Mouse (Mus musculus) heart, embryonic 14.5 days (tissue): Measurements from ENCODE around the gene Pdgfd. TPM values are rescaled to one million over a fixed set of nuclear protein-coding genes. Genes with fewer than 3 reads are reported as not detected.

Experiments used
- ATAC-seq: fragments of 200-750 bp; cut with Nextera tagmentation; 2 replicates; pipeline ENCODE4 v1.8.0; 2017; ENCODE audit warnings: low read depth, moderate TSS enrichment; ENCODE audit not compliant: insufficient number of reproducible peaks, insufficient read depth, low FRiP score
- H3K27ac ChIP-seq, 2 experiments: fragments of 200-500 bp in 1 of 2; fragments of 300-500 bp in 1 of 2; sonication (generic) in 1 of 2; replicated peaks in 1 of 2; 2 replicates each; pipeline ENCODE4 v1.5.1; 2012 to 2014; ENCODE audit warnings: low read depth in 2 of 2, low read length in 2 of 2, control low read depth in 1 of 2, mild to moderate bottlenecking in 1 of 2, mixed read lengths in 1 of 2; ENCODE audit not compliant: control insufficient read depth in 1 of 2, insufficient read depth in 1 of 2
- H3K27me3 ChIP-seq: fragments of 300-500 bp; sonication (generic); 2 replicates; pipeline ENCODE4 v1.6.1; 2014; ENCODE audit warnings: mild to moderate bottlenecking, low read length, control low read depth; ENCODE audit not compliant: control insufficient read depth, insufficient read depth
- H3K36me3 ChIP-seq: fragments of 300-500 bp; sonication (generic); 2 replicates; pipeline ENCODE4 v1.6.1; 2014; ENCODE audit warnings: mild to moderate bottlenecking, control low read depth, low read length, mixed read lengths; ENCODE audit not compliant: control insufficient read depth, insufficient read depth
- H3K4me1 ChIP-seq, 2 experiments: fragments of 200-500 bp in 1 of 2; fragments of 300-500 bp in 1 of 2; sonication (generic) in 1 of 2; 2 replicates each; pipeline ENCODE4 v1.6.1; 2012 to 2014; ENCODE audit warnings: low read length in 2 of 2, control low read depth in 1 of 2, mixed read lengths in 1 of 2; ENCODE audit not compliant: control insufficient read depth in 2 of 2, insufficient read depth in 2 of 2
- H3K4me2 ChIP-seq: fragments of 300-500 bp; sonication (generic); 2 replicates; pipeline ENCODE4 v1.6.1; 2014; ENCODE audit warnings: mild to moderate bottlenecking, low read length
- H3K4me3 ChIP-seq, 2 experiments: fragments of 200-500 bp in 1 of 2; fragments of 300-500 bp in 1 of 2; sonication (generic) in 1 of 2; 2 replicates each; pipeline ENCODE4 v1.5.1; 2012 to 2014; ENCODE audit warnings: low read length in 2 of 2, mild to moderate bottlenecking in 2 of 2, control low read depth in 1 of 2, low read depth in 1 of 2, moderate library complexity in 1 of 2; ENCODE audit not compliant: control insufficient read depth in 1 of 2, insufficient read depth in 1 of 2
- H3K9ac ChIP-seq: fragments of 300-500 bp; sonication (generic); 2 replicates; pipeline ENCODE4 v1.6.1; 2014; ENCODE audit warnings: mild to moderate bottlenecking, low read length
- H3K9me3 ChIP-seq: fragments of 300-500 bp; sonication (generic); 2 replicates; pipeline ENCODE4 v1.6.1; 2016; ENCODE audit warnings: low read length, control low read depth; ENCODE audit not compliant: control insufficient read depth
- WGBS: fragments of 180-500 bp; shearing (Covaris S2); extraction: QIAGEN DNeasy Blood & Tissue Kit; methylation state at CpG from one replicate; pipeline ENCODE4 v1.1.7; 2014; 5-methylcytosine and 5-hydroxymethylcytosine counted together
- polyA plus RNA-seq: library from polyadenylated mRNA; unstranded; fragments of >200 nt; fragmentation: Nextera tagmentation; extraction: Ambion mirVana; gene quantifications from 2 replicates; pipeline ENCODE4 v1.2.1, GENCODE M21; 2014

Gene Pdgfd
- polyA plus RNA-seq, result 8.3 and 9.9 TPM in 2 replicates

- Histone ChIP-seq H3K36me3 (no peaks in the 10 kb centered on the region), H3K4me2 (peak within 1 kb of the TSS; percentile 87), H3K4me1 (peaks cover 0 to 8% of the 10 kb centered on the region in 2 experiments; a peak in 3 of 4 replicates), H3K9ac (peak within 1 kb of the TSS; percentile 74), H3K4me3 (peak within 1 kb of the TSS; percentile 53 to 59), H3K27me3 (no peaks in the 10 kb centered on the region), H3K27ac (peak within 1 kb of the TSS; percentile 41 to 66; a peak in 3 of 4 replicates), H3K9me3 (no peaks in the 10 kb centered on the region)
- WGBS, result 1% methylated on average over 32 of the region's 32 CpGs
- peak; percentile 81 for ATAC-seq
Observed at GRCm38 (mm10) chr9:6168391-6169037, at the start of gene Pdgfd. TSS of gene Pdgfd (plus strand) at chr9:6168584.

GRCm38 (mm10) chr9:6169038-6169431 is 651 bp downstream of the Pdgfd start:
- Histone ChIP-seq H3K27me3 (no peaks in the 10 kb centered on the region), H3K4me3 (peak overlapping the region; percentile 53 to 59), H3K36me3 (no peaks in the 10 kb centered on the region), H3K4me1 (peaks cover 0 to 8% of the 10 kb centered on the region in 2 experiments; a peak in 3 of 4 replicates), H3K9me3 (no peaks in the 10 kb centered on the region), H3K4me2 (peak overlapping the region; percentile 87), H3K9ac (peak overlapping the region; percentile 74), H3K27ac (peak overlapping the region in 1 of 2 experiments; percentile 66; a peak in 1 of 4 replicates)
- WGBS, result 30% methylated on average over 3 of the region's 3 CpGs
- 0 out of 2 replicates have a peak, but pooled peaks have one; percentile 59 for ATAC-seq

- no peaks in the 10 kb centered on the region for H3K36me3 ChIP-seq
- peaks cover 0 to 8% of the 10 kb centered on the region in 2 experiments; a peak in 3 of 4 replicates for H3K4me1 ChIP-seq
- no peak for ATAC-seq
- no peak overlapping the region for H3K27ac ChIP-seq
- H3K9me3 ChIP-seq, result no peaks in the 10 kb centered on the region
- no peak overlapping the region for H3K4me3 ChIP-seq
- no peaks in the 10 kb centered on the region for H3K27me3 ChIP-seq
- no peak overlapping the region for H3K9ac ChIP-seq
- WGBS, result 76% methylated on average over 9 of the region's 9 CpGs
- H3K4me2 ChIP-seq, result no peak overlapping the region
Observed at GRCm38 (mm10) chr9:6170962-6171361, 2.6 kb downstream of the Pdgfd start.

GRCm38 (mm10) chr9:6173276-6173675 is 4.9 kb downstream of the Pdgfd start:
- Histone ChIP-seq H3K4me1 (peaks cover 0 to 8% of the 10 kb centered on the region in 2 experiments; a peak in 2 of 4 replicates), H3K9me3 (no peaks in the 10 kb centered on the region), H3K27ac (no peak overlapping the region), H3K4me3 (no peak overlapping the region), H3K27me3 (no peaks in the 10 kb centered on the region), H3K36me3 (no peaks in the 10 kb centered on the region), H3K9ac (no peak overlapping the region), H3K4me2 (no peak overlapping the region)
- ATAC-seq, result no peak
- WGBS, result 82% methylated on average over 1 of the region's 1 CpGs

GRCm38 (mm10) chr9:6175731-6176130 is 7.3 kb downstream of the Pdgfd start:
- H3K27ac ChIP-seq, result no peak overlapping the region
- no peak overlapping the region for H3K9ac ChIP-seq
- 68% methylated on average over 4 of the region's 4 CpGs for WGBS
- H3K4me3 ChIP-seq, result no peak overlapping the region
- H3K36me3 ChIP-seq, result no peaks in the 10 kb centered on the region
- no peak for ATAC-seq
- H3K4me2 ChIP-seq, result no peak overlapping the region
- no peaks in the 10 kb centered on the region for H3K27me3 ChIP-seq
- no peaks in the 10 kb centered on the region for H3K4me1 ChIP-seq
- no peaks in the 10 kb centered on the region for H3K9me3 ChIP-seq

GRCm38 (mm10) chr9:6182307-6182923 is 14.0 kb downstream of the Pdgfd start:
- Histone ChIP-seq H3K27ac (no peak overlapping the region), H3K27me3 (no peaks in the 10 kb centered on the region), H3K9ac (no peak overlapping the region), H3K9me3 (no peaks in the 10 kb centered on the region), H3K4me1 (no peaks in the 10 kb centered on the region), H3K36me3 (no peaks in the 10 kb centered on the region), H3K4me3 (no peak overlapping the region), H3K4me2 (no peak overlapping the region)
- WGBS, result 81% methylated on average over 3 of the region's 3 CpGs
- no peak for ATAC-seq

GRCm38 (mm10) chr9:6187955-6188354 is 19.6 kb downstream of the Pdgfd start:
- Histone ChIP-seq H3K4me1 (no peaks in the 10 kb centered on the region; a peak in 1 of 4 replicates), H3K27ac (no peak overlapping the region), H3K4me2 (no peak overlapping the region), H3K9me3 (no peaks in the 10 kb centered on the region), H3K9ac (no peak overlapping the region), H3K4me3 (no peak overlapping the region), H3K36me3 (no peaks in the 10 kb centered on the region), H3K27me3 (no peaks in the 10 kb centered on the region)
- WGBS, result 37% methylated on average over 3 of the region's 3 CpGs
- no peak for ATAC-seq
